8 mouse cellular contexts compared by ENCODE assay signal in genomic region chr19:8997546-8997945, GRCm38 (mm10). TPM values are rescaled to one million over a fixed set of nuclear protein-coding genes. Genes with fewer than 3 reads are reported as not detected.
DNase-seq lines count a peak whose midpoint lies in the region; ATAC-seq and TF ChIP-seq lines count a peak whose summit lies in the region.

No protein-coding gene starts in this region.

- TF ChIP-seq POLR2A in kidney, adult 2 months (IDR thresholded peaks at IDR 0.05; ENCODE audit: low read depth, low read length): no peak

- no peak overlapping the region for H3K9ac ChIP-seq in hindbrain, embryonic 12.5 days
- H3K9ac ChIP-seq in liver, embryonic 14.5 days (replicated peaks): no peak overlapping the region

- no peak for TF ChIP-seq EP300 in liver, embryonic 14.5 days (IDR thresholded peaks at IDR 0.05; ENCODE audit: low read depth)

- no peak overlapping the region for H3K27ac ChIP-seq in hindbrain, embryonic 12.5 days
- no peak overlapping the region for H3K27ac ChIP-seq in hindbrain, embryonic 10.5 days
- H3K27ac ChIP-seq in brown adipose tissue, adult 24 weeks (replicated peaks; ENCODE audit: low read depth, low read length): peak overlapping the region; percentile 79
- H3K27ac ChIP-seq in kidney, adult 2 months (ENCODE audit: insufficient read depth, low read depth, low read length): peak overlapping the region; percentile 22
- H3K27ac ChIP-seq in liver, embryonic 14.5 days: no peak overlapping the region

- no peak overlapping the region for H3K4me3 ChIP-seq in hindbrain, embryonic 12.5 days
- H3K4me3 ChIP-seq in hindbrain, embryonic 10.5 days: no peak overlapping the region
- peak overlapping the region; percentile 21 for H3K4me3 ChIP-seq in brown adipose tissue, adult 24 weeks (ENCODE audit: insufficient read depth, low read depth, low read length)
- H3K4me3 ChIP-seq in kidney, adult 2 months (ENCODE audit: insufficient read depth, low read depth, low read length): no peak overlapping the region
- no peak overlapping the region for H3K4me3 ChIP-seq in liver, embryonic 14.5 days (ENCODE audit: insufficient read depth in 1 of 2, low read depth in 2 of 2, low read length in 2 of 2)

- H3K9me3 ChIP-seq in hindbrain, embryonic 12.5 days (replicated peaks): no peaks in the 10 kb centered on the region
- no peaks in the 10 kb centered on the region for H3K9me3 ChIP-seq in hindbrain, embryonic 10.5 days
- H3K9me3 ChIP-seq in liver, embryonic 14.5 days (ENCODE audit: control insufficient read depth, low read length): no peaks in the 10 kb centered on the region

- no peak for DNase-seq in hindbrain, embryonic 10.5 days (ENCODE audit: low spot score)
- peak; percentile 99 for DNase-seq in heart, adult 11 months
- DNase-seq in kidney, adult 2 months: peak; percentile 90
- no peak for DNase-seq in liver, embryonic 14.5 days (ENCODE audit: low read depth in 3 of 3, low spot score in 3 of 3)
- peak; percentile 78 for DNase-seq in ovary, postnatal 14 days (ENCODE audit: low spot score)
- peak; percentile 62 to 79 for DNase-seq in thymus, postnatal 36 days

- no peaks in the 10 kb centered on the region; the same call in 1 of the 2 replicates for H3K36me3 ChIP-seq in hindbrain, embryonic 12.5 days
- peaks cover 4% of the 10 kb centered on the region; the same call in 1 of the 2 replicates for H3K36me3 ChIP-seq in hindbrain, embryonic 10.5 days
- H3K36me3 ChIP-seq in kidney, adult 2 months (ENCODE audit: control insufficient read depth, insufficient read depth, low read length): no peaks in the 10 kb centered on the region
- no peaks in the 10 kb centered on the region for H3K36me3 ChIP-seq in liver, embryonic 14.5 days (replicated peaks; ENCODE audit: control insufficient read depth, insufficient read depth, low read depth)

- peak; percentile 43; the same call in 1 of the 2 replicates for ATAC-seq in hindbrain, embryonic 12.5 days (ENCODE audit: low FRiP score)
- peak; percentile 78 for ATAC-seq in liver, embryonic 14.5 days (ENCODE audit: insufficient read depth)

- H3K4me1 ChIP-seq in hindbrain, embryonic 12.5 days: peaks cover 2% of the 10 kb centered on the region; the same call in 1 of the 2 replicates
- peaks cover 15% of the 10 kb centered on the region for H3K4me1 ChIP-seq in hindbrain, embryonic 10.5 days (replicated peaks)
- H3K4me1 ChIP-seq in brown adipose tissue, adult 24 weeks (ENCODE audit: control insufficient read depth, insufficient read depth, insufficient read length, low read length): peaks cover 40% of the 10 kb centered on the region
- H3K4me1 ChIP-seq in kidney, adult 2 months (ENCODE audit: control insufficient read depth, insufficient read depth, low read length): peaks cover 7% of the 10 kb centered on the region
- H3K4me1 ChIP-seq in liver, embryonic 14.5 days (replicated peaks; ENCODE audit: control insufficient read depth in 2 of 2, insufficient read depth in 2 of 2, low read length in 1 of 2): peaks cover 7 to 17% of the 10 kb centered on the region in 2 experiments; a peak in 3 of 4 replicates

- 72% methylated on average over 4 of the region's 4 CpGs for WGBS in hindbrain, embryonic 12.5 days
- WGBS in hindbrain, embryonic 10.5 days: 77% methylated on average over 4 of the region's 4 CpGs
- WGBS in kidney, adult 2 months: 37% methylated on average over 4 of the region's 4 CpGs
- WGBS in liver, embryonic 14.5 days (ENCODE audit: insufficient replicate concordance): 34% methylated on average over 4 of the region's 4 CpGs

- H3K4me2 ChIP-seq in hindbrain, embryonic 12.5 days (replicated peaks): no peak overlapping the region
- no peak overlapping the region for H3K4me2 ChIP-seq in liver, embryonic 14.5 days (ENCODE audit: low read depth)

- H3K27me3 ChIP-seq in hindbrain, embryonic 12.5 days: no peaks in the 10 kb centered on the region
- H3K27me3 ChIP-seq in hindbrain, embryonic 10.5 days (ENCODE audit: insufficient read depth, poor library complexity, severe bottlenecking): no peaks in the 10 kb centered on the region
- H3K27me3 ChIP-seq in kidney, adult 2 months (replicated peaks; ENCODE audit: control insufficient read depth, insufficient read depth, low read length): no peaks in the 10 kb centered on the region
- no peaks in the 10 kb centered on the region for H3K27me3 ChIP-seq in liver, embryonic 14.5 days (ENCODE audit: control insufficient read depth, insufficient read depth, low read length)

- no peak for TF ChIP-seq CTCF in kidney, adult 2 months (conservative IDR thresholded peaks at IDR 0.05; ENCODE audit: insufficient read depth, insufficient read length, low read depth, low read length)
- no peak; the same call in 1 of the 2 replicates for TF ChIP-seq CTCF in liver, embryonic 14.5 days (IDR thresholded peaks at IDR 0.05; ENCODE audit: low read depth)

RNA-seq across cellular contexts. Expression of gene Ahnak, which starts 8.5 kb away (rescaled TPM):
- polyA plus RNA-seq in hindbrain, embryonic 12.5 days (2016; fragmentation: Nextera tagmentation; extraction: Ambion mirVana): 12.7 and 15.4 TPM in 2 replicates
- 8.1 and 11.0 TPM in 2 replicates for polyA plus RNA-seq in hindbrain, embryonic 10.5 days (2016; fragmentation: Nextera tagmentation; extraction: Ambion mirVana)
- 133 and 177 TPM in 2 replicates for polyA plus RNA-seq in brown adipose tissue, adult 24 weeks (2012; ENCODE audit: insufficient read depth, insufficient read length, missing spikeins)
- polyA plus RNA-seq in kidney, adult 2 months (2012; rRNA removed): 11.9 TPM in 2 replicates
- polyA plus RNA-seq in liver, embryonic 14.5 days (2012; rRNA removed): 0.35 and 0.83 TPM in 2 replicates
- 1.5 and 1.7 TPM in 2 replicates for polyA plus RNA-seq in liver, embryonic 14.5 days (2014; fragmentation: Nextera tagmentation; extraction: Ambion mirVana)

RNA-seq across cellular contexts. Expression of gene Eef1g, which starts 30.7 kb away (rescaled TPM):
- polyA plus RNA-seq in hindbrain, embryonic 12.5 days (2016; fragmentation: Nextera tagmentation; extraction: Ambion mirVana): 352 and 372 TPM in 2 replicates
- 402 and 497 TPM in 2 replicates for polyA plus RNA-seq in hindbrain, embryonic 10.5 days (2016; fragmentation: Nextera tagmentation; extraction: Ambion mirVana)
- 134 and 135 TPM in 2 replicates for polyA plus RNA-seq in brown adipose tissue, adult 24 weeks (2012; ENCODE audit: insufficient read depth, insufficient read length, missing spikeins)
- 203 and 236 TPM in 2 replicates for polyA plus RNA-seq in kidney, adult 2 months (2012; rRNA removed)
- 120 and 178 TPM in 2 replicates for polyA plus RNA-seq in liver, embryonic 14.5 days (2012; rRNA removed)
- 183 and 201 TPM in 2 replicates for polyA plus RNA-seq in liver, embryonic 14.5 days (2014; fragmentation: Nextera tagmentation; extraction: Ambion mirVana)

RNA-seq across cellular contexts. Expression of gene Tut1, which starts 43.9 kb away (rescaled TPM):
- 32.3 and 35.7 TPM in 2 replicates for polyA plus RNA-seq in hindbrain, embryonic 12.5 days (2016; fragmentation: Nextera tagmentation; extraction: Ambion mirVana)
- polyA plus RNA-seq in hindbrain, embryonic 10.5 days (2016; fragmentation: Nextera tagmentation; extraction: Ambion mirVana): 39.3 and 41.2 TPM in 2 replicates
- polyA plus RNA-seq in brown adipose tissue, adult 24 weeks (2012; ENCODE audit: insufficient read depth, insufficient read length, missing spikeins): 6.9 and 7.5 TPM in 2 replicates
- polyA plus RNA-seq in kidney, adult 2 months (2012; rRNA removed): 14.1 and 14.3 TPM in 2 replicates
- 9.3 and 9.5 TPM in 2 replicates for polyA plus RNA-seq in liver, embryonic 14.5 days (2012; rRNA removed)
- polyA plus RNA-seq in liver, embryonic 14.5 days (2014; fragmentation: Nextera tagmentation; extraction: Ambion mirVana): 10.0 and 11.5 TPM in 2 replicates

RNA-seq across cellular contexts. Expression of gene Mta2, which starts 55.9 kb away (rescaled TPM):
- polyA plus RNA-seq in hindbrain, embryonic 12.5 days (2016; fragmentation: Nextera tagmentation; extraction: Ambion mirVana): 174 and 185 TPM in 2 replicates
- 178 and 184 TPM in 2 replicates for polyA plus RNA-seq in hindbrain, embryonic 10.5 days (2016; fragmentation: Nextera tagmentation; extraction: Ambion mirVana)
- polyA plus RNA-seq in brown adipose tissue, adult 24 weeks (2012; ENCODE audit: insufficient read depth, insufficient read length, missing spikeins): 28.2 and 30.6 TPM in 2 replicates
- polyA plus RNA-seq in kidney, adult 2 months (2012; rRNA removed): 16.9 and 19.8 TPM in 2 replicates
- 18.9 and 23.0 TPM in 2 replicates for polyA plus RNA-seq in liver, embryonic 14.5 days (2012; rRNA removed)
- 18.5 and 22.8 TPM in 2 replicates for polyA plus RNA-seq in liver, embryonic 14.5 days (2014; fragmentation: Nextera tagmentation; extraction: Ambion mirVana)

Comparison
In these comparisons a context has a peak if more than half of its experiments do, and no peak if none do; other contexts are left out.
1. H3K27ac ChIP-seq: peak in brown adipose tissue, adult 24 weeks (single experiment) and kidney, adult 2 months (single experiment); none in hindbrain, embryonic 12.5 days (single experiment), hindbrain, embryonic 10.5 days (single experiment) and liver, embryonic 14.5 days (single experiment).
2. DNase-seq: peak in heart, adult 11 months (single experiment), kidney, adult 2 months (single experiment), ovary, postnatal 14 days (single experiment) and thymus, postnatal 36 days (2 of 2); none in hindbrain, embryonic 10.5 days (single experiment) and liver, embryonic 14.5 days (0 of 3).